Mouse (Mus musculus) small intestine, adult 2 months (tissue): ENCODE results near the gene Tmem203.

Experiments used
- CTCF ChIP-seq: fragments of 200-500 bp; IDR thresholded peaks from 2 replicates; pipeline ENCODE4 v1.5.1; 2012; ENCODE audit warnings: low read depth, mild to moderate bottlenecking, control low read depth, inconsistent platforms, low read length, moderate library complexity, mixed read lengths; ENCODE audit not compliant: insufficient replicate concordance, insufficient read length; ENCODE audit errors: extremely low read depth
- POLR2A ChIP-seq: fragments of 200-500 bp; IDR thresholded peaks from 2 replicates; pipeline ENCODE4 v1.6.1; 2012; ENCODE audit warnings: low read depth, mild to moderate bottlenecking, control low read depth, inconsistent platforms, low read length, moderate library complexity

DNA sequence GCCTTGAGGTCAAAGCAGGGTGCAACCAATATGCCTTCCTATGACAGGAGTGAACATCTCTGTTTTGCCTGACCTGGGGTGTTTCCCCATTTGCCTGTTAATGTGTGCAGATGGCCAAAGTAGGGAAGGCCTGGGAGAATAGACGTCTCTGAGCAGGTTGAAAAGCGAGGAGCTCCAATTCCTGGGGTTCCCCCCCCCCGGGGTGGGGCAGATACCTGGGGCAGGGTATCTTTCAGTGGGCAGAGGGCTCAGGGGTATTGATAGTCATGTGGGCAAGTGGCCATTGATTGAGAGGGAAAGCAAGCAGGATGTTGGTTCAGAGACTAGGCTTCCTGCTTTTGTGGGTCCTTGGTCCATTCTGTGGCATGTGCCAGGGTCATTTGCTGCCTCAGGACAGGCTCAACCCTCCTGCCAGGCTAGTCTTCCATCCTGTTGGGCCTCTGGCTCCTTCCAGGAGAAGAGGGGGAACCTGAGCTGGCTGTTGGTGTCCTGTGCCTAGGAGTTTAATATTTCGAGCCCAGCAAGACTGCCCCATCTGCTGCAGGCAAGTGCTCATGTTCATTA is 12.6 kb downstream of the Tmem203 start:
- no peak for TF ChIP-seq POLR2A
- TF ChIP-seq CTCF, result no peak
